Mouse (Mus musculus) erythroblast, adult 5-6 weeks (primary cell): Measurements from ENCODE around the gene Kynu. TPM values are rescaled to one million over a fixed set of nuclear protein-coding genes. Genes with fewer than 3 reads are reported as not detected.

Experiments used
- ATAC-seq: replicated peaks from 2 replicates; pipeline ENCODE4 v1.8.0; 2016; ENCODE audit warnings: moderate number of reproducible peaks, mild to moderate bottlenecking, moderate TSS enrichment, inconsistent platforms; ENCODE audit not compliant: poor library complexity, low FRiP score, severe bottlenecking
- total RNA-seq, 2 experiments: library from RNA; stranded (forward) in 1 of 2; stranded (reverse) in 1 of 2; fragments of 150-400 nt in 1 of 2; fragments of 200-764, 138-1000 nt in 1 of 2; gene quantifications; 2 replicates each; pipeline versions ENCODE4 v1.2.3 to v1.2.4; 2015 to 2017; ENCODE audit warnings: low replicate concordance in 2 of 2

Gene Kynu
- total RNA-seq, 2 experiments from 2014 or later = 6.2 TPM; not detected in 1

DNA sequence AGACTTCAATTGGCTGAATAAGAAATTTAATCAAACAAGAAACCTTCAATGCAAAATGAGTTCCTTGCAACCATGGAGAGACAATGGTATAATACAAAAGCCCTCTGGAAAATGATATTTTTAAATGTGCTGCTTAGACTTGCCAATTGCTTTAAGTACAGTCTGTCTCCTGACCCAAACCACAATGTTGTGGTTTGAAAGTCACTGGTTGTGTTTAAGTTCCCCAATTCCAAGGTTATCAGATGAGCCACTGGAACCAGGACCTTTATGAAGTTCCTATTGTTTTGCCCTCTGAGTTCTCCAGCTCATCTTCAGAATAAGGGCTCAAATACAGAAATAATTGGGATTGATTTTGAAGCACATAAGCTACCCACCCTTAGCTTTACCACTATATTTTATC lies 76.7 kb downstream of the Kynu start:
- ATAC-seq = no peak

DNA sequence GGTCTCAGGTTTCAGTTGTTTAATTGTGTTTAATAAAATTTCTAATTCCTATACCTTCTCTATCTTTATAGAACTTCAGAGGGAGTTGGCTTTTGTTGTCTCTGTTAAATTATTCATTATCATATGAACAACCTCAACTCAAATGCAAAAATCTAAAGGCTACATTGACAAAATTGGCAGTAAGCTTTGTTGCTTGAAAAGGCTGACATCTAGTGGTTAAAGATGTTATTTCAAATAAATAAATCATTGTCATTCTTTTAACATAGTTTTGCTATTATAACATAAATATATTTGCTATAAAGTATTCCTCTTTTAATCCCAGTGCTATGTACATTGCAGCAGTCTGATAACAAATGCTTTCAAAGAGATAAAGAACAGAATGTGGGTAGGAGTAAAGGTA lies 81.4 kb downstream of the Kynu start:
- no peak for ATAC-seq

DNA sequence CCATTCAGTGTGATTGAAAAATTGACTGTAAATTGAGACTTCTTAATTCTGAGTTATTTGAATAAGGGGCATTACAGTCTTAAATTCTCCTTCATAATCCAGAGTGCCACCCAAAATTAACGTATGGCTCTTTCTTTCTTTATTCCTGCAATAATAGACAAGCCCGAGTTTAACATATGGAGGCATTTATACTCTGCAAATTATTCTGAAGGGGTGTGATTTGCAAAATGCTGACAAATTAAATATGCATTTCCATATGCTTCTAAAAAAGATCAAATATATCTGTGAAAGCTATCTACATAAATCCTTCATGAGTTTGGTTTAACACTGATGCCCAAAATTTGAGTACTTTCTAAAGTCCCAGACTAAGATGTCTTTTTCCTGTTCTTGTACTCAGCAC lies 91.8 kb downstream of the Kynu start:
- ATAC-seq = no peak

DNA sequence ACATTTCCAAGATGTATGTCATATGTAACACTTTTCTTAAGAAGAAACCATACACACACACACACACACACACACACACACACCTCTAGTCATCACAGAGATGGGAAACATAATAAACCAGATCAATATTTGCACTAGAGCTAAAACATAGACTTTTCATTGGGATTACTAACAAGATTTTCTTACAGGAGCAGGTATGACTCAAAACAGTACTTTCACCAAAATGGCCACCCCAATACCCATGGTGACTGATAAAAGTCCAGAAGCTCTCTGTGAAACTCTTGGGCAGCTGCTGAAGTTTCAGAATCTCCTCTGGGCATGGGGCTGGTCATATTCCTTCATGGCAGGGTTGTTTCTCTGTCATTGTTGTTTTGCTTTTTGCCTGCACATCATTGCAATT lies 114.5 kb downstream of the Kynu start:
- ATAC-seq = no peak

DNA sequence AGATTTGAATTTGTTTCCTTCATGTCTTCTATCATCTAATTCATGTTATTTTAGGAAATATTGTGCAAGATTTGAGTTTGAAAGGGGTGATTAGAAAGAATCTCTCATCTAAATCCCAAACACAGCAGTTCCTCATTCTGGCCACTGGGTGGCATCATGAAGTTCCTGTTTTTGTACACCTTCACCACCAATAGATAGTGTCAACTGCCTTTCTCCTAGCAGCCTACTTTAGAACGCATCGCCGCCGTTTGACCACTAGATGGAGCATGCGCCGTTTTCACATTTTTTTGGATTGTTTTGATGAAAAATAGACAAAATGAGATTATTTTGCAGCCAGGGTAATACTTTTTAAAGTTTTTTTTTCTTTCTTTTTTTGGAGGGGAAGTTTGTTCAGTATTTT lies 118.5 kb downstream of the Kynu start:
- ATAC-seq = peak; percentile 90

DNA sequence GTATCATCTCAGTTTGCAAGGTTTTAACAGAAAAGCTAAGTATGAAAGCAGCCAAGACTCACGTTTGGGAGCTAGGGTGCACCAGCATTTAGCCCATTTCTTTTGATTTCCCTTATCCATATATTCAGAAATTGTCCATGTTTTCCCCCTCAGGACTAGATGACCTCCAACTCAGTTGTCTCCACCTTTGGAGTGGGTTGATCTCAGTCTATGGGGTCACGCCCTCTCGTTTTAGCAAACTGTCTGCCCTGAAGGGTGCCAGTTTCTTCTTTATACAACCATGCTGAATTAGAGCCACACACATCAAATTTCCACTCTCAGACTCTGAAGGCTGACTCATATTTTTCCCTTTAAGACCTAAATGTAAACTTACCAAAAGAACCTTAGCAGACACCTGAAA lies 119.0 kb downstream of the Kynu start:
- ATAC-seq = no peak

DNA sequence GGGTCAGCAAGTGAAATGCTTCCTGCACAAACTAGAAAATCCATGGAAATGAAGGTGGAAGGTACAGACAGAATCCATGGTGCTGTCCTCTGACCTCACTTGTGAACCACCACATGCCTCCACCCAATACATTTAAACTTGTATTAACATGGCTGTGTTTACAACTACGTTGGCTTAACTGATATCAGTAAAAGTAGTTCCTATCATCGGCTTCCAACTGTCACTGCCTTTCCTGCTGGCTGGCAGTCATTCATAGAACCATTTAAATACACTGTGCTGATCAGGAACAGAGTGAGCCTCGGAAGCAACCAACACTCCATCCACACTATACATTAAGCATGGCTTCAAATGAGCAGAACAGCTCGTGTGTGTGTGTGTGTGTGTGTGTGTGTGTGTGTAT lies 120.1 kb downstream of the Kynu start:
- ATAC-seq = no peak

DNA sequence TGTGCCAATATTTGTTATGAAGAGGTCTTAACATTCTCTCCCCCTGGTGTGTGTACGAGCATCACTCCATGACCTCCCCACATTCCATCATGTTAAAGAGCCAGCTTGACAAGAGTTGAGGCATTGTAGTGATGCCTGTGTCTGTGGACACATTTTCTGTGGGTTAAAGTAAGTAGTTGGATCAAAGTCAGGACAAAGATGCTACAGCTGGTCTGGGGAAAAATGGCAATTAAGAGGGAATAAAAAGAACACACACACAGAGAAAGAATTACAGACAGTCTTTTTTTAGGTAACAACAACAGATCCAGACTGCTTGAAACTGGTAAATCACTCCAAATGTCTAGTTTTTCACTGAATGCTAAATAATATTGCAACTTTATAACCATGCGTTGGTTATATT lies 135.3 kb downstream of the Kynu start:
- no peak for ATAC-seq

DNA sequence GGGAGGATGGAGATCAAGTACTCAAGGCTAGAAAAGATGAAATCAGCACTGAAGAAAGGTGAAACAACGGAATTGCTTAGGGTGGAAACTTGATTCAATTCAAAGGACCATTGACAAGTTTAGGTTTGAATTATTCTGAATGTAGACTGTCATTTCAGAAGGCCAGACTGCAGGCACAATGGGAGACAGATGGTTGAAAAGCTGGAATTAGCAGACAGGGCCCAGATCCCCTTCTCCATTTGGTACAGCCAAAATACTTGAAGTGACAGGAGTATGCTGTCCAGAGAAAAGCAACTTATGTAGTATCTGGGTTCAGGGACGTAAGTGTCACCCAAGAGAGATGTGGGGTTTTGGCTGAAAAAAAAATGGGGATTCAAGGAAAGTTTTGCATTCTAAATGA lies 136.2 kb downstream of the Kynu start:
- no peak for ATAC-seq

DNA sequence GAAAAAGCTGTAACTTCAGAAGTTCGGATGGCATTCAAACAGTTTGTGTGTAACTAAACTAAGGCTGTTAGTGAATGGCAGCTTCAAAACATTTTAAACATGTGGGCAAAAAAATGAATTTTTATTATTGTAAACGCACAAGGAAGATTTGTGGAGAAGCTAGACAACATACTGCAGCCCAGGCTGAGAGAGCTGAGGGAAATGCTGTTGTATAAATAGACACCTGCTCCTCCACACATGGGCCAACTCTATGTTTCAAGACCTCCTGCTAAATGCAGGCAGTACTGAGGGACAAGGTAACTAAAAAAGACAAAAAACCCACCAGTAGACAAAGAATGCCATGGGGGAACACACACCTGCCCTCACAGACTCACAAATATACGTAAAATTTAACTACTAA lies 140.5 kb downstream of the Kynu start:
- no peak for ATAC-seq

DNA sequence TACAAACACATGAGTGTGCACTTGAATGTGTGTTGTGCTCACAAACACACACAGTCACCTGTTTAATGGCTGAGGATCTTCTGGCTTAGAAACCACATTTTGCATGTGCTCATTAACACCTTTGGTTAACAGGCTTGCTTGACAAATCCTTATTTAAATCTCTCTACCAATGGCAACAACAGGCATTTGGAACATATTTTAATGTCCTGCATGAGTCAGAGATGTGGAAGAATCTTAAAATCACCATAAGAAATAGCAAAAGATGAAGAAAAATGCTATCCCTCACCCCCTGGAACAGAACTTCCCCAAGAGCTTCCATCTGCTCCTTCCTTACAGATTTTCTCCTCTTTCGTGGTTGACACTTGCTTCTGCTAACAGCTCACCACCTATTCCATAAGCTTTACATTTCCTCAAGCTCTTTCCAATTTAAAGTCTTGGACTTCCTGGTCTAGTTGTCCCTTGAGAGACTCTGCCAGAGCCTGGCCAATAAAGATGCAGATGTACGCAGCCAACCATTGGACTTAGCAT lies 157.5 kb downstream of the Kynu start:
- no peak for ATAC-seq

DNA sequence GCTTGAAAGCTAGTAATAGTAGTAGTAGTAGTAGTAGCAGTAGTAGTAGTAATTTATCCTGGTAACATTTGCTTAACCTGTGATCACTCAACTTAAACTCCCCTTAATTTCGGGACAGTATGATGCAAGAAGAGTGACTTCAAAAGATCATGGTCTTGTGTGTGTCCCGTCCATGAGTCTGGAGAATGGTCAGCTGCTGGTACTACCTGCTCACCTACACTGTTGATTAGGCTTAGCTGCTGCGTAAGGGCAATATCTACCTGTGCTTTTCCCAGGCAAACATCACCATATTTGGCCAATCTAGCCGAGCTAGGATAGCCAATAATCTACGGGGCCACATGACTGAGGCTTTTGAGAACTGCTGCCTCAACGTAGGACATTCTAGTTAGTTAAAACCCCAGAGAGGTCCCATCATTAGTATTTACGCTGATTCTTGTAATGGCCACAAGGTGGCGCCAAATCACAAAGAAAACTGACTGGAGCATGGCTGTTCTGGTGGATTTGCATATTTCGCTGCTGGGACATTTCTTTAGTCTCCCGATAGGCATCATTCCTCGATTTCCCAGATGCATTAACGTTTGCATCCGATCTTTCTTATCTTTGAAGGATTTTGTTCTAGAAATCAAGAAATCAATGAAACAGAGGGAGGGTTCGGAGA lies 167.4 kb downstream of the Kynu start:
- ATAC-seq = peak; percentile 72

DNA sequence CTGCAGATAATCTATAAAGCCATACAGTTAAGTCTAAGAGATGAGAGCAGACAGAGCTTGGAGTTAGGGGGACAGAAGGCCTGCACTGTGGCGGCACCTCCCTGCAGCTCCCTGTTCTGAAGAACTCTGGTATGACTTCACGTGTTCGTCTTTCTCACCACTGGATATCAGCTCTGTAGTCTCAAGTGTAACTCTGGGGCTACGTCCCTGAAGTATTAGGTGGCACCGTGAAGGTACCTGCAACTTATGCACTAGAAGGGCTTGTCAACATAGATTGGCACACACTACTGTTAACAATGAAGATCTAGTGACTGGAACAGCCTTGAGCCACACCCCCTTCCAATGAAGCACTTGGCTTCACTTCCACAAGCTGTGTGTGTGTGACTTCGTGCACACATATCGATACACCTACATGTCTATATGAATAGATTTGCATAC lies 168.0 kb downstream of the Kynu start:
- no peak for ATAC-seq

DNA sequence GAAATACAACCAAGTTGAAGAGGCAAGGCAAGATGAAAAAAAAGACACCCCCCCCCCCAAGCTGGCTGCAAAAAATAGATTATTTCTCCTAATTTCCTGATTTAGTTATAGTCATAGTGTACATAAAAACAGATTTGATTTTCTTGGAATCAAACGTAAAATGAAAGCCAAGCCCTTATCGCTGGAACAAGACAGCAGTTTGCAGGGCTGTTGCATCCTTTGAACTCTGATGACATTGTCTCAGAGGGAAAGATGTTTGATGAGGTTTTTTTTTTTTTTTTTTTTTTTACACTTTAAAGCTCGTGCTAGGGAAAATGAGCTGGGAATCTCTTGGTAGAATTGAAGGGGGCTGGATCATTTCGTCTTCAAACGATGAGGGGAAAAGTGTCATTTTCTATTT lies 172.1 kb downstream of the Kynu start:
- no peak for ATAC-seq

DNA sequence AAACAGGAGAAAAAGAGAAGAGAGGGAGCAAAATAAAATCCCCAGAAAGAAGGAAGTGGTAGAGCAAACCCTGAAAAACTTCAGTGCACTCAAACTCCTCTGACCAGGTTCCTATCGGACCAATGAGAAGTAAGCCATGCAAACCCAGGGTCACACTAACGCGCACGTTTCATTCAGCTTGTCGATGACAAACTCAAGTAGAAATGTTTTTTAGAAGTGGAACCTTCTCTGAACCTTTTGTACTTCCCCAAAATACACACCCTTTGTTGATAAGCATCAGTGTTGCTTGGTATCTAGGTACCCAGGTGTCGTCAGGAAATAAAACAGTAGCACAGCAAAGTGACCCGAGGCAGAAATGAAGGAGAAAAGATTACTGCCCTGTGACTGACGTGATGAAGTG lies 172.6 kb downstream of the Kynu start:
- ATAC-seq = no peak

DNA sequence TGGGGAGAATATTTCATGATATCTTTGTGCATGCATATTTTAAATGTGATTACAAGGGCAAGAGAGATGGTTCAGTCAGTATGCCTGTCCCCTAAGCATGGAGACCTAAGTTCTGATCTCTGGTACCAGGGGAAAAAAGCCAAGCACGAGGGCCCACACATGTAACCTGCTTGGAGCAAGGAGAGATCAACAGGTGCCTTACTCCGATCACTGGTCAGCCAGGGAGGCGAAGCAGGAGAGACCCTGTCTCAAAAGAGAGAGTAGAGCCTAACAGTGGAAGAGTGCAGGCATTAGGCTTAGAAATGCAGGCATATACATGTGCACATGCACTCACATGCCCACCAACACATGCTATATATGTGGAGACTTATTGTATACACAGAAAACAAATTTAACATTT lies 173.7 kb downstream of the Kynu start:
- no peak for ATAC-seq

Other genes with a start within 250 kb of the Kynu start
- 25.3 and 32.5 TPM in 2 replicates for gene Arhgap15, start 193.5 kb downstream of the Kynu start, total RNA-seq (2015; ENCODE audit: low replicate concordance)
- gene Arhgap15, start 193.5 kb downstream of the Kynu start, total RNA-seq (2017; ENCODE audit: low replicate concordance) = 17.0 and 41.4 TPM in 2 replicates